Mouse (Mus musculus): Measurements from ENCODE around the gene Gmps.

GRCm38 (mm10) chr3:63988722-63989440 is 13.0 kb downstream of the Gmps start:
- TF ChIP-seq CTCF (IDR thresholded peaks at IDR 0.05; ENCODE audit: low read depth, low read length) (no peak), POLR2A (IDR thresholded peaks at IDR 0.05; ENCODE audit: borderline replicate concordance, low read depth, low read length) (no peak)
